Mouse (Mus musculus) cerebellum, postnatal 4 days (tissue): ENCODE measurements at regions not wholly inside any gene's neighbourhood (a gene's known extent, or its start where the extent isn't known, plus 50 kb on each side); places are given as distances from the start of the nearest gene placed in this dataset.

ENCODE experiments used
- DNase-seq, 2 experiments: peaks; one replicate each; pipeline ENCODE4 v3.0.0; 2022; ENCODE audit warnings: low spot score in 2 of 2, mixed read lengths in 1 of 2

DNA sequence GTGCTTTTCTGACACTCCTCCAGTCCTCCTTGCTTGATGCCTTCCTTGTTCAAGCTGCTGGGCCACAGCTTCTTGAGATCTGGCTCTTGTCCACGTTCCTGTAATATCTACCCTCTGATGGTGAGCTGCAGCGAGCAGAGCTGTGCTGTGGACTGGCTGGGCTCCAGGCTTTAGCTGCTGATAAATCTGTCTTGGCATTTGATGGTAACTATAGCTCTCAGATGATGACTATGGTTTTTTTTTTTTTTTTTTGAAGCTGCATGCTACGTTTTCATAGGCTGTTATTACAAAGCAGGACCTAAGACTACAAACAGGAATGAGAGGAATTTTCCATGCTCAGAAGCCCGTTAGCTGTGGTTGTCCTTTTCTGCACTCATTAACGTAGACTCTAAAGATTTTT lies 352.3 kb downstream of the Nup35 start:
- peak in 1 of 2 experiments; percentile 30 for DNase-seq

- no peak for DNase-seq
Observed at GRCm38 (mm10) chr2:80973217-80973616, 356.2 kb downstream of the Nup35 start.

DNA sequence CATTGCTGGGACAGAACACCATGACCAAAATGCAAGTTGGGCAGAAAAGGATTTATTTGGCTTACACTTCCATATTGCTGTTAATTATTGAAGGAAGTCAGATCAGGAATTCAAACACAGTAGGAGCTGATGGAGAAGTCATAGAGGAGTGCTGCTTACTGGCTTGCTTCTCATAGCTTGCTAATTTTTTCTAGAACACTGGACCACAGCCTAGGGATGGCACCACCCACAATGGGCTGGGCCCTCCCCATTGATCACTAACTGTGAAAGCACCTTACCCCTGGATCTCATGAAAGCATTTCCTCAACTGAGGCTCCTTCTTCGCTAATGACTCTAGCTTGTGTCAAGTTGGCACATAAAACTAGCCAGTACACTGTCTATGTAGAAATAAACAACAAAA lies 381.3 kb downstream of the Nup35 start:
- DNase-seq, result no peak

DNA sequence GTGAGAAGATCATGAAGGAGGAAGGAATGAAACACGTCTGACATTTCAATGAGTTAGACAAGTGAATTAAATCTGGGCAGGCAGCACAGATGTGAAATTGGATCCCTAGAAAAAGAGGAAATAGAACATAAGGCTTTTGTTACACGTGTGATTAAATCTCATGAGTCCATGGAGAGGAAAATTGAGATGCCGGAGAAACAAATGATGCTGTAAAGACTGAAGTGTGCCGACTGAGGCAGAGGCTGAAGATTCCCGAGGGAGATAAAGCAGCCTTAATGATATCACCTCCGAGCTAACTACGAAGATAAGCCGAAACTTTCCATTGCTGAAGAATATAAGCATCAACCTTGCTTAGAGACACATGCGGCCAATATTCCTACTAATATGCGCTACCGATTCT lies 390.0 kb downstream of the Nup35 start:
- no peak for DNase-seq

GRCm38 (mm10) chr2:81023620-81024019 lies 406.6 kb downstream of the Nup35 start:
- no peak for DNase-seq
